Mouse (Mus musculus) heart, adult 2 months (tissue): ENCODE data around the gene Atg13.

ENCODE experiments used
- EP300 ChIP-seq: fragments of 200-500 bp; IDR thresholded peaks from 2 replicates; pipeline ENCODE4 v1.6.1; 2011; ENCODE audit warnings: low read depth, low read length, control low read depth; ENCODE audit not compliant: insufficient read depth
- POLR2A ChIP-seq: fragments of 200-500 bp; IDR thresholded peaks from 2 replicates; pipeline ENCODE4 v1.6.1; 2011; ENCODE audit warnings: mild to moderate bottlenecking, low read depth, low read length, control low read depth; ENCODE audit not compliant: insufficient read depth

DNA sequence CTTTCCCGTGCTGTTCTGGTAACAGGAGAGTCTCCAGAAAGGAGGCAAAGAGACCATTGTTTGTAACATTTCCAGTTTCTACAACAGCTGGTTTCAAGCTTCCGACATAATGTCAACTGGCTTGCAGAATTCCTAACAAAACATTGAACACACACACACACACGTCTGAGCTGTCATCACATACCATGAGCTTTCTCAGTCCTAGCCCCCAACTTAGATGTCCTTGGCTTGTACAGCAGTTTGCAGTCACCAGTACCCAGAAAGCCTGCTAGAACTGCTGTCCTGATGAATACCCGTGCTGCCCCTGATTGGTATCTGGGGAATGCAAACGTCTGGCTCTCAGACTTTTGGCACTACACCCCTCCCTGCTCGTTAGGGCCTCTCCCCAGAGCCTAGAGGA is 54.5 kb downstream of the Atg13 start:
- TF ChIP-seq POLR2A, result no peak
- TF ChIP-seq EP300, result no peak
